Mouse (Mus musculus) urinary bladder, postnatal 36 days (tissue): ENCODE data around the gene Acsbg1.
"Not testable (repeated sequence)": the region's sequence is repeated elsewhere in the genome, so short reads cannot be mapped to it uniquely, and the experiment has no call there.

Experiments used
- DNase-seq, 2 experiments: peaks; one replicate each; pipeline ENCODE4 v3.0.0; 2022; ENCODE audit warnings: low spot score in 2 of 2, mixed read lengths in 1 of 2

The Acsbg1 gene

DNA sequence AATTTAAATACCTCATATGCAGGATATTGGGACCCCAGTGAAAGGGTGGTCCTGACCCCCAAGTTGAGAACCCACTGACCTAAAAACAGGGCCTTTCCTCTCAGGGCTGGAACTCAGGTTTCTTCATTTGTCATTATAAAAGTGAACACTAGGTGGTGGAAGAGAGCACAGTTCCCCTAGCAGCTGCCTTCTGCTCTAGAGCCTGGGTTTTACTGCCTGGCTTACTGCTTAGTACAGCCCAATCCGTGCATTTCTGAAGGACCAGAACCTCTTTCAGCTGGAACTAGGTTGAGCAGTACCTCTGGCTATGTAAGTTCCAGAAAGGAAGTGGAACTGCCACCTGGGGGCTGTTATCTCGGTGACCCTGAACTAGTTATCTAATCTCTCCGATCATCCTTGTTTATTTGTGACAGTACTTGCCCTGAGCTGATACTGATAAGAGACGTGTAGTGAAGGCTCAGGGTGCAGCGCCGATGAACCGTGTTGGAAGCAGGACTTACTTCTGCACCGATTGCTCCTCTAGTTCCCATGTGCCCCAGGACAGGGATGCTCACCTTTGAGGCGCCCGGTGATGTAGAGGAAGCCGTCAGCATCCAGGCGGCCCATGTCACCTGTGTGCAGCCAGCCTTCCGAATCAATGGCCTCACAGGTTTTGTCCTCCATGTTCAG is 47.4 kb downstream of the Acsbg1 start:
- DNase-seq = no peak

DNA sequence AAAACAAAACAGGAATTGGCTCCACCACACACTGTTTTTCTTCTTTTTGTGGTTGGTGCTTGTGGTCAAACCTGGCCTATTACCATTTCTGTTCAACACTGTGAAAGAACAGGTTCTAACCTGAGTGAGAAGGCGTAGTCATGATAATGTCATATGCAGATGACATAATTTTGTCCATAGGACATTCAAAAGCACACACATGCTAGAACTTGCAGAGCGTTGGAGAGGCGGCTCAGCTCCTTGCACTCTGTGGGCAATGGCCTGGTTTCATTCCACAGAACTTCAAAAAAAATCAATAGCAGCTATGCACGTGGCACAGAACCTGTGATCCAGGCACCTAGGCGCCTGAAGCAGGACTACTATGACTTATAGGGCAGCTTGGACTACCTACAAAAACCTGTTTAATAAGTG is 48.9 kb downstream of the Acsbg1 start:
- peak; percentile 23 to 35 for DNase-seq

DNA sequence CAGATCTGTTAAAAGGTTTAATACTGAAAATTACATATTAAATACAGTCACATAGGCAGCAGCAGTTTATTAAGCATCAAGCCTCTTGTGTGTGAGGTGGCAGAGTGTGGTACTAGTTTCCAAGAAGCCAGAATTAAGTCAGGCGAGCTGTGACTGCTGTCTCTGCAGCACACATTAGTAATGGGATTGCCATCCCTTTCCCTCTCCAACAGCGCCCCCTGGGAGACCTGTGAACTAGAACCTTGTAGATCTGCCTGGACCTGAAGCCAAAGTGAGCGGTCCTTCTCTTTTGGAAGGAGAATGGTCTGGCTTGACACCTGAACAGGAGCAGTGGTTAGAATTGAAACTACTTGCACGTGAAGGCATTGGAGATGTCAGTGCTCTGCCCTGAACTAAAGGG is 56.8 kb downstream of the Acsbg1 start:
- DNase-seq = peak; percentile 54 to 68

DNA sequence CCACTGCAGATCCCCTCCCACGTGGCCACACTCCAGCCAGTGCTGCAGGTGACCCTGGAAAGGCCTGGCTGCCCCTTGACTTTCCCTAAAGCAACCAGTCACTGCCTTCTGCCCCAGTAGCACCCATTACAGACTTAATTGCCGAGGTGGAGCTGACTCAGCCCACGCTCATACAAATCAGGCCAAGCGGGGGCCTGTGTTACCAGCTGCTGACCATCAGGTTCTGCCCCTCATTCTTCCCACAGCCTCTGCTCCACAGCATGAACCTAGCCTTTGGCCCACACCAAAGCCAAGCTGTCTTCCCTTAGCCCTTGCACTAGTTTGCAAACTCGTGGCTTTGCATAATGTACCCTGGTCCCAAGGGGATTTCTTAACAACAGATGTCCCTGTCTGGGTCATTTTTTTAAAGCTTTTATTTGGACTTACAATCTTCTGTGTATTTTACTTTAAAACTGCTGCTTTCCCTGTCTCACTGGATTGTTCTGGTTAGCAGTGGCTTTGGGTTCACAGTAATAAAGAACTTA is 57.5 kb downstream of the Acsbg1 start:
- peak in 1 of 2 experiments; percentile 21 for DNase-seq

DNA sequence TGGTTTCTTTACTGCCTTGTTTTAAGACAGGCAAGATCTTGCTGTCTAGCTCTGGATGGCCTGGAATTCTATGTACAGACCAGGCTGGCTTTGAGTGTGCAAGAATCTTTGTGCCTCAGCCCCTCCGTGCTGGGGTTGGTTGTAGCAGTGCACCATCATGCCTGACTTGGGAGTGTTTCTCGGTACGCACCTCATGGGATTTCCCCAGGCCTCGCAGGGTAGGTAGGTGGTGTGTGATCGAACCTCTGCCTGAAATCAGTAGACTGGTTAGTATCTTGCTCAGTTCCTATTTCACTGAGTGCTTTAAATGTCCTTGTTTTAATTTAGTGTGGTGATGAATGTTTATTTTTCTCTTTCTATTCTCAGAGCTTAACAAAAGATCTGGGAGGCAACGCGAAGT is 58.8 kb downstream of the Acsbg1 start:
- DNase-seq = no peak

DNA sequence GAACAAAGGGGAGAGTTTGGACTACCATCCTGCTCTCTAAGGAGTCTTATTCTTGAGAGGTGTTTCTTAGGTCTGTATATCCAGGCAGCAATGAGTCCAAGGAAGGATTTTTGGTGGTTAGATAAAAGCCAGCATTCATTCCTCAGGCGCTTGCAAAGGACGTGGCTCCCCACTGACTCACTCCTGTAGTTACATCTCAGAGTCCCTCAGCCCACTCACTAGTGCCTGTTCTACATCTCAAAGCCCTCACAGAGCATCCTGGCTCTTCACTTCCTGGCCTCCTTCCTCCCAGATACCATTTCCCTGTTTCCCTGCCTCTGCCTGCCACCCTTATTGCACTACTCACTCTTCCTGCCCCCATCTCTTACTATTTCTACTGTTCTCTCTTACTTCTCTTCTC is 59.3 kb downstream of the Acsbg1 start:
- no peak for DNase-seq

DNA sequence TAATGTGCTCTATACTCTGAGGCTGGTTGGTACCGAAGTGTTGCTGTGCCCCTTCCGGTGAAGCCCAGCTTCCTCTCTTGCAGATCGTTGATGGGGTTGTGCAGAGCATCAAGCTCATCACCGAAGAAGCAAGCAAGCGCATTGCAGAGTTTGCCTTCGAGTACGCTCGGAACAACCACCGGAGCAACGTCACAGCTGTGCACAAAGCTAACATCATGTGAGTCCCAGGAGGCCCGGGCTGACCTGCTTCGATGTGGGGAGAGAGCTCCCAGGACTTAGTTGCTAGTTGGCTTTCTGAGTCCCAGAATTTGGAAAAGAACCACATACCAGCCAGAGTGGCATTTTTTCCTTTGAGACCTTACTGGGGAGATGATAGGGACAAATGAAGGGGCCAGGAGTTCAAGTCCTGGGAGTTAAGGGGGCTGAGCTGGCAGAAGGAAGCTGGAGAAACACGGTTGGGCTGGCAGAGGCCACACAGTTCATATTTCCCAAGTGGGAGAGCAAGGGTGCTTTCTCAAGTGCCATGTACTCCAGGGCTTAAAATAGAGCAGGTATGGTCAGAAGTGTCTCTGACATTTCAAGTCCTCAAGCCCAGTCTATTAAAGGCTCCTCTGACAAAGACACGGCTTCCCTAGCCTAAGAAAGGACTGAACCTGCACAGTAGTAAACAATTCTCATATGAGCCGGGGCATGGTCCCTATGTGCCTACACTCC is 64.8 kb downstream of the Acsbg1 start:
- no peak for DNase-seq

DNA sequence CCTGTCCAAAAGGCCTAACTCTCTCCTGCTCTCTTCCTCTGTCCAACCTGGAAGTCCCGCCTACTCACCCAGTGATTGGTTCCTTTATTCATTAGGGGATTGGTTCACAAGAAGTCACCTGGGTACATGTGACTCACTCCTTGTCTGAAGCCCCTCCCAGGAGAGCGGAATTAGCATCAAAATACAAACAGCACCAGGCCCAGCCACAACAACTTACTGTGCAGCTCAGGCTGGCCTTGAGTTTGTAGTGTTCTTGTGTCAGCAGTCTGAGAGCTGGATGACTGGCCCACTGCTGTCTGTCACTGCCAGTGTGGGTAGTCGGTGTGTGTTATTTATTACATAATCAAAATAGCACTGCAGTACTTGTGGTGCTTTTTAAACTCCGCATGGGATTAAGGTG is 68.0 kb downstream of the Acsbg1 start:
- not testable (repeated sequence) for DNase-seq

DNA sequence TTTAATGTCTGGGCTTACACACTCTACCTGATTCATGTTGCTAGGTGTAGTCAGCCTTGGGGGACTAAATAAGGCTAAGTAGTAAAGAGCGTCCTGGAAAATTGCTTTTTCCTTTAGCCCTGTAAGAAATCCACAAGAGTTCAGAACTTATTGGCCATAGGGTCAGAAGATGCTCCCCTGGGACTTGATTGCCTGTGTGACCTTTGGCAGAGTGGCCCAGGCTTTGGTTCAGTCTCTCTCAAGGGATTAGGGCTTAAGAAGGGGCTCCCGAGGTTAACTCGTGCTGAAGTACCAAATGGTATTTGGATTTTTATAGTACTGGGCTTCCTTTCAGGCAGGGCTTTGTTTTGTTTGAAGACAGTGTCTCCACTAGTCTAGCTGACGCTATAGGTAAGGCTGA is 73.8 kb downstream of the Acsbg1 start:
- peak in 1 of 2 experiments; percentile 13 for DNase-seq

DNA sequence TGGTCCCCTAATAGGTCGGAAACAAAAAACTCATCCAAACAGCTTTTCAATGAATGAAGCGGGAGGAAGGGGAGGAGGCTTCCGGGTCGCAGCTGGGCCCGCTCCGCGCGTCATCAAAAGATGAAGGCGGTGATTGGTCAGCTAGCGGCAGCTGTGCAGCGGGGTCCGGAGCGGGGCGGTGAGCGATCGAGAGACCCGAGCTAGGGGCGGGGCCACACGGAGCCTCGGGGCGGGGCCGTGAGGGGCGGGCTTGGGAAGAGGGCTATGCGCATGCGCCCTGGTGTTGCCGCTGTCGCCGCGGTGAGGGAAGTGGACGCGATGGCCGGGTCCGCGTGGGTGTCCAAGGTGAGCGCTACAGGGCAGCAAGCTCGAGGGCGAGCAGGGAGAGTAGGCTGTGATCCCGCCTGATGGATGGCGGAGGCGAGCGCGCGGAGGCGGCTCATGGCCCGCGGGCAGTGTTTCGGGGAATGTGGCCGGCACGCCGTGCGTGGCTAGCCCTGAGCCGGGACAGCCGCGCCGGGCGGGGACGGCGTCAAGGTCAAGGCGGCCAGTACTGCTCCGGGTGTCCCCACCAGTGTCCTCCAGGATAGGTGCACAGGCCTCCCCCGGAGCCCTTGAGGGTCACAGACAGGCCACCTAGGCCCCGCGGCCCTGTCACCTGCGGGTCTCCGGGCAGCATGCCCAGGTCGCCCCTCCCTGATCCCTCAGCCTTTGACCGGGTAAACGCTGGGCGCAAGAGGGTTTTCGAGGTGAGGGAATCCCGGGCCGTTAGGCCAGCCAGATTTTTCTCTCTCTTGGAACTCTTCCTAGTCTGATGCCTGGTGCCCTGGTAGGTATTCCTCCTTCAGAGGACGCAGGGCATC is 75.2 kb downstream of the Acsbg1 start, which contains the start of gene Idh3a:
Gene Idh3a (plus strand): TSS at position 136 of the 863 bp plus-strand sequence.
- DNase-seq = peak; percentile 93 to 98

DNA sequence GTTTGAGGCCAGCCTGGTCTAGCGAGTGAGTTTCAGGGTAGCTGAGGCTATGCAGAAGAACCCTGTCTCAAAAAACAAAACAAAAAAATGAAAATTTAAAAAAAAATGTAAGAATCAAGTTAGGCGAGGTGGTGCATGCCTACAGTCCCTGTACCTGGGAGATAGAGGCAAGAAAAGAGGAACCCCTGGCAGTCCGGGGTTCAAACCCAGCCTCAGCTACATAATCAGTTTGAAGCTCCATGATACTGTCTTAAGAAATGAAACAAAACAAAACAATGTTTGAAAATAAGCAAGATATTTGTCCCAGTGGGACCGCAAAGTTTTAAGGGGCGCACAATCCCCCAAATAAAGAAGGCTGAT is 75.9 kb downstream of the Acsbg1 start:
- DNase-seq = no peak

DNA sequence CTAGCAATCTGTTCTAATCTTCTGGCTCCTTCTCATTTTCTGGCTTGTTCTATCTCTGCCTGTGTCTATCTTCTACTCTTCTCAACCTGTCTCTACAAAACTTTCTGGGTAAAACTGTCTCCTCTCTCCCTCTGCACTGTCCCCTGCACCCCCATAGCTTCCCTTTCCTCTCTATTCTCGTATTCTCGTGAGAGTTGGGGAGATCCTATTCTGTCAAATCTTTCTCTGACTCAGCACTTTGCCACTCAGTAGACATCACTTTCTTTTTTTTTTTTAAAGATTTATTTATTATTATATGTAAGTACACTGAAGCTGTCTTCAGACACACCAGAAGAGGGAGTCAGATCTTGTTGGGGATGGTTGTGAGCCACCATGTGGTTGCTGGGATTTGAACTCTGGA is 77.5 kb downstream of the Acsbg1 start:
- DNase-seq = not testable (repeated sequence)

DNA sequence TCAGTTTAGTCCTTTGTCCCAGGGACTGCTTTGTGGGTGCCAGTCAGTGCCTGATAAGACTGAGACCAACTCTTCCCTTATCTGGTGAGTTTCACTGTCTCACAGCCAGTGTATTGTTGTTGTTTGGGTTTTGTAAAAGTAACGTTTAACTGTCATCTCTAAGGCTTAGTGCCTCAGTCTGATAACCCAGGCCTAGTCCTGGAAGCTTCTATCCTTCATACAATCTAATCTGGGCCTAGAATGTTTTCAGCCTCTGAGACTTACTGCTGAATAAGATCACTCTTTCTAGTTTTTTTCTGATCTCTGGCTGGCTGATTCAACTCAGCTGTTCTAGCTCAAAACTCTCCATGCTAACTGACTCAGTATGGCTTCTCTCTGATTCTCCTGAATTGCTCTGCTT is 78.0 kb downstream of the Acsbg1 start:
- no peak for DNase-seq

DNA sequence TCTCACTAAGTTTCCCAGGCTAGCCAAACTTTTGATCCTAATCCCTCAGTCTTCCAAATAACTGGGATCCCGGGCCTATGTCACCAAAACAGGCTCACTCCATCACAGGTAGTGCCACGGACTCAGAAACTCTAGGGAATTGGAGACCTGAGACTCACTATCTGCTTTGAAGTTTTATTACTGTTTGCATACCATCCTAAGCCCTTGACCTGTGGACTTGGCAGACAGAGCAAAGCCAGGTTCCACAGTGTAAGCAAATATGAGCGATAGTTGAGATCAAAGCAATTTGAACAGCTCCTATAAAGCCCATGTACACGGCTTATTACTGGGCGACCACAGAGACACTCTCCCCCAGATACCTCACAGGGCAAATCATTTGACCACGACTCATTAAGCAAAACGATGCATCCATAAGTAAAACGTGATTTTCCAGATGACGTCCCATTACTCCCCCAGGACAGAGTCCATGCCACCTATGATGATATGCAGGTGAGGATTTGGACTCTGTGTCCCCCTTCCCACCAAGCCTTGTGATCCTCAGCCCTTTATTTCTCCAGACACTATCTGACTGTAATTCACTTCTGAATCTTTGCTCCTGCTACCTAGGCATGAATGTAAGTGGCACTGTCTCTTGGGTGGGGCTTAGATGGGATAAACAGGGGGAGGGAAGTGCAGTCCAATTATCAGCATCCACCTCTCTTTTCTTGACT is 90.4 kb downstream of the Acsbg1 start:
- DNase-seq = no peak

DNA sequence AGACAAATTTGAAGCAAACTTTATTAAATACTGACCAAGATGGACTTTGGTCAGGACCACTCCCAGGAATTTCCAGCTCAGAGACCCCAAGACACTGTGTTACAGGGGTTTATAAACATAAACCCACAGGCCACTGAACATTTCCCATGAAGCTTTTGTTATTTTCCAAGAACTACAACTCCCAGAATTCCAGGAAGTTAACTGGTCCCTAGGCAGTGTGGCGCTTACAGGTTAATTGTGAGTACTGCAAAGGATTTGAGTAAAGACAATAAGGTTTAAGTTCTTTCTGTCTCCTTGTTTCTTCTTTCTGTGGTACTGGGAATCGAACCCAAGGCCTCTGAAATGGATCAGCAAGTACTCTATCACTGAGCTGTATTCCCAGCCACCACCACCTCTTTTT is 92.9 kb downstream of the Acsbg1 start:
- no peak for DNase-seq

DNA sequence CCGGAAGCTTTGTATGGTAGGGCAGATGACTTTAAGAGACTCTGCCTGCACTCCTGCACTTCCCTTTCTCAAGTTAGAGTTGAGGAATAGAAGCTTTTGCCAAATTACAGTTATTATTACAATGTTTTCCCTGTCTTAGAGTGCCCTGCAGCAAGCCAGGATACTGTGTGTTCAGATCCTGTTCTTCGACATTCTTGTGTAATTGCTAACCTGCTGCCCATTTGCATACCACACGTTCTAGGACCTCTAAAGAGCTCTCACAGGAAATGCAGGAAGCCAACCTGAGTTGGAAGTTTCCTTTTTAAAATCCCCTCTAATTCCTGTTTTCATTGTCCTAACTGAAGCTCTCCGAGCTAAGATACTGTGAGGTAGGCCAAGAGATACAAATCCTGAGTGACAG is 94.7 kb downstream of the Acsbg1 start:
- no peak for DNase-seq

DNA sequence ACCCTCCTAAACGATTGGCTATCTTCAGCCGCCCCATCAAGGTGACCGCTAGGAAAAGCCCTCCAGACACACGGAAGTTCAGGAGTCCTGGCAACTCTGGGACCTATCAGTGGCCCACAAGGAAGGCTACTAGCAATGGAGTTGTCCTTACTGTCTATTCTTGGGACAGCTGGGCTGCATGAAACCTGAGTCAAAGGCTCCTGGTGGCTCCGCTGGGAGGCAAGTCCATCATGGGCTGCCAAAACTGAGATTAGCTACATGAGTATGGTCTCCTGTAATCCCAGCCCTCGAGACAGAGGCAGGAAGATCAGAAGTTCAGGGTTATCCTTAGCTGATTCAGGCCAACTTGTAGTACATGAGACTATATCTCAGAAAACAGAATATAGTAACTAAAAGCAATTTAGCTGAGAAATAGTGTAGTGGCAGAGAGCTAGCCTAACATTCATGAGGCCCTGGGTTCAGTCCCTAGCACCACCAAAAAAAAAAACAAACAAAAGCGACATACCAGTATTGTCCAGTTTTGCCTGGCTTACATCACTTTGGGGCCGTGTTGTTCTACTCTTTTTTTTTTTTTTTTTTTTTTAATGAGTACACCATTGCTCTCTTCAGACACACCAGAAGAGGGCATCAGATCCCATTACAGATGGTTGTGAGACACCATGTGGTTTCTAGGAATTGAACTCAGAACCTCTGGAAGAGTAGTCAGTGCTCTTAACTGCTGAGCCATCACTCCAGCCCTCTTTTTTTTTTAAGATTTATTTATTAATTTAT is 100.7 kb downstream of the Acsbg1 start:
- DNase-seq = no peak

DNA sequence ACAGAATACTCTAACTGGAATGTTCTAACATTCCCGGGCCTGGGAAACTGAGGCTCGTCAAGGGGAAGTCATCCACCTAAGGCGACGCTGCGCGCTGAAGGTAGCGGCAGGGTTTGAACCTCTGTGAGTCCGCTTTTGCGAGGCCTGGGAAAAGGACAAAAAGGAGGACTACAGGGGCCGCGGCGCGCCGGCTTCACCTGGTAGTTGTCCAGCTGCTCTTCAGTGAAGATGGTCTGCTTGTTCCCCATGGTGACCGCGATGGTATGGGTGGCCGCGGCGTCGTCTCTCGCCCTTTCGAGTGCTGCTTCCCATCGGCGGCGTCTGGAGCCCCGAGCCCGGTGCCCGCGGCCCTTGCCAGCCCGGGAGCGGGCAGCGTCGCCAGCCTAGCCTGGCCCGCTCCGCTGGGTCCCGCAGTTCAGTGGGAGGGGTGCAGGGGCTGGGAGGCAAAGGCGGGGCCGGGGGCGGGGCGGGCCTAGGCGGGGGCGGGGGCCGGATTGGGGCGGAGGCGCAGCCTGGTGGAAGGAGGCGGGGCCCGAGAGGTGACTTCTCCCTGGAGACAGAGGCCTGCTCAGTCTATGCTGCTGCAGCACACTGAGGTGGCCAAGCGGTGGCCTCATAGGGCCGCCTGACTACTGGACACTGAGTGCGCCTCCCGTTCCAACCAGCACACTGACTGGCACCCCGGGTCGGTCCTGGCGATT is 101.7 kb downstream of the Acsbg1 start, which contains the start of gene Cib2:
Gene Cib2 (minus strand): TSS at position 448 of the 701 bp plus-strand sequence.
- peak; percentile 65 to 81 for DNase-seq

DNA sequence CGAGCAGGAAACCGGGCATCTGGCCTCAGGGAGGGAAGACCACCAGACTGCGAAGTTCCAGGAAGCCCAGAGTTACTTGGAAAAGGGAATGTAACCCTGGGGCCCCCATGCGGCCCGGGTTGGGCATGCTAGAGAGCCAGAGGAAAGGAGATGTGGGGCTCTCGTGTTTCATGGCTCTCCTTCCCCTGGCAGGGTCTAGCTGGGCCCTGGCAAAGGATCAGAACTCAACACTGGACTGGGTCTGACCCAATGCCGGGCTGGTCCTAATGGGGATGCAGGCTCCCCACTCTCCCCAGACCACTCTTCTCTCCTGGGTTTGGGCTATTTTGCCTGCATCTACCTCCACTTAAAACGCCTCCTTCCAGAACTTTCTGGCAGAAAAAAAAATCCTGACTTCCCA is 102.9 kb downstream of the Acsbg1 start:
- no peak for DNase-seq

DNA sequence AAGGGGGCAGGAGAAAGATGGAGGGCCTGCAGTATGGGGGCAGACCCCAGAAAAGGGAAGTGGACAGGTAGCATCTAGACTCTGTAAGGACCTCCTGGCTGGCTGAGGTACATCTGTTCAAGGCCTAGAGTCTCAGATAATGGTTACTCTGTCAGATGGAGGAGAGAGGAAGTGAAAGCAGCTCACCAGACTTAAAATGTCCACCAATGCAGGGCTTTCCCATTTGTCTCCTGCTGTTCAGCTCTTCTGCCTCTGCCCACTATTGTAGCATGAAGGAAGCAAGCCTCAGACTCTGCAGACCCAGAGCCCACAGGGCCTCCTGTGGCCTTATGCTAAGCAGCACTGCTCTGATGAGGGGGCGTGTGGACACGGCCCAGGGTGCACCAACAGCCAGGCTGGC is 106.6 kb downstream of the Acsbg1 start:
- no peak for DNase-seq
